Mouse (Mus musculus) spleen, postnatal 14 days (tissue): ENCODE results near the gene Cnot2.

Source experiments
- DNase-seq, 2 experiments: peaks; one replicate each; pipeline ENCODE4 v3.0.0; 2021 to 2022; ENCODE audit warnings: low spot score in 2 of 2

Cnot2 gene

DNA sequence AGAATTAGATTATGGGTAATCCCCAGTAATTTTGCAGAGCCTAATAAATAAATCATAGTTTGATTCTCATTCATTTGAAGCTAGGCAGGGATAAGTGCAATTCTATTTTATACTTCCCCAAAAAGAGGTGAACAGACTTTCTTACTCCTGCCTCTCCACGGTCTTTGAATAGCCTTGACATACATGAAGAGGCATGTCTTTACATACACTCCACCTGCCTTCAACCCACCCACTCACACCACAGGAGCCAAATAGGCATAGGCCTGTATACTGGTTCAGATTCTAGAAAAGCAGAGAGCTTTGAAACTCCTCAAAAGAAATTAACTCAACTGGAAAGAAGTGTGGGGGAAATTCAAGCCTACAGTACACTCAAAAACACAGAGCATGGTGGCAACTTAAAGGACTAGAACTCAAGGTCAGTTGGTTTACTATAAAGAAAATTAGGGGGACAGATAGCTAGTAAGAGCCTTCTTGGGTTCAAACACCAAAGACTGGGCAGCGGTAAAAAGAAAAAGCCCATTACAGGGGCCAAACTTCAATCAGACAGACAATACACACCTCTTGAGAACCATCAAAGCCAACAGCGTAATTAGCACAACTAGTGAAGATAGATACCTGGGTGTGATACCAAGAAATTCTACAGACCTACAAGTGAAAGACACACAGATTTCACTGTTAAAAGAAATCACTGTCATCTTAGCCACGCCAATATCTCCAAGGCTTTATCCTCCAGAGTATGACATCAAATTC is 18.4 kb downstream of the Cnot2 start:
- no peak for DNase-seq

DNA sequence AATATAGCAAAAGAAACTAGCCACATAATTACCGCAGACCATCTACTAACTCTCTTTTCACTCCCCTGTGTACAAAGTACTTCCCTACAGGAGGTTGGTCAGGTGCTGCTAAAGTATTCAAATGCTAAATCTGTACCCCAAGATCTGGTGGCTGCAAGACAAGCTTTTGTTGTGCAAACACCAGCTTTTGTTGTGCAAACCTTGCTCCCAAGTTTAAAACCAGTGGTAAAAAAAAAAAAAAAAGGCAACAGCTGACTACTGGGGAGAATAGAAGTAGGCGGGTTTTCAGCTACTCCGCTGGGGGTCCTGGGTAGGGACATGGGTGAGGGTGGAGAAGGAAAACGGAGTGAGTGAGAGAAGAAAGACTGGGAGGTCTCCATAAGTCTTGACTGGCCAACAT is 19.1 kb downstream of the Cnot2 start:
- DNase-seq, result no peak

DNA sequence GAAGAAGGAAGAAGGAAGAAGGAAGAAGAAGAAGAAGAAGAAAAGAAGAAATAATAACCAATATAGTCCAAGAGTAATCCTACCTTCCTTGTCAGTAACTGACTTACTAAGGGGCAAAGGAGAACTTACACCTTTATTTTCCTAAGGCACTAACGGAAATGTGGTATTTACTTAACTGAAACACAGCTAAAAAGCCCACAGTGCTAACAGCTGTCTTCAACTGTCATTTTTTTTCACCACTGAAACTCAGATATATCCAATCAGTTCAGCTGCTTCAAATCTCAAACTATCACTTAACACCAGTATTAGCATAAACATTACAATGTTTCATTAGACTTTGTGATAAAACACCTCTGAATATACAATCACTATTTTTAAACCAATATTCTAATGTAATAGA is 22.1 kb downstream of the Cnot2 start:
- DNase-seq, result no peak

DNA sequence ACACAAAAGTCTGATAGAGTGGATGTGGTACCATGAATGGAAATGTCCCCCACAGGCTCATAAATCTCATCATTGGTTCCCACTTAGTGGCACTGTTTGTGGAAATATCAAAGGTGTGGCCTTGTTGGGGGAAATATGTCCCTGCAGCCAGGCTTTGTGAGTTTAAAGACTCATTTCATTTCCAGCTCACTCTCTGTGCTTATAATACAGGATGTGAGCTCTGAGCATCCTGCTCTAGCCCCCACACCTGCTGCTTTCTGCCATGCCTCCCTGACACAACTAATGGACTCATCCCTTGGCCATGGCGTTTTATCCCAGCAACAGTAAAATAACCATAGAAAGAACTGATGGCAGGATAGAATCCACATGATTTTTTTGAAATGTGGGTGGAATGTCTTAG is 24.1 kb downstream of the Cnot2 start:
- DNase-seq, result no peak

DNA sequence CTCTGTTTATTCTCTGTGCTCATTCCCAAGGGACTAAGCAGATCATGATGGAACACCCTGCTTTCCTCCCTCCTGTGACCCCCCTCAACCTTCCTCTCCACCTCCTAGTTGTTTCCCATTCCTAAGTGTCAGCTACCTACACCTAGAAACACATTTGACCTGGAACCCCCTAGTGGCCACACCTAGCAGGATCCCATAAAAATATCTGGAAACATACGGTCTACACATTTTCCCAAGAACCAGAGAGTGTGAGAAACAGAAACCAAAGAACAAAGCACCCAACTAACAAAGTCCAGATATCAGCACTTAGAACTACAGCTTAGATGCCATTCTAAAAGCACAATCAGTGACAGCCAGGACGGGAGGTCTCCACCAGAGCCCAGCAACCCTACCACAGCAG is 26.9 kb downstream of the Cnot2 start:
- DNase-seq, result no peak

DNA sequence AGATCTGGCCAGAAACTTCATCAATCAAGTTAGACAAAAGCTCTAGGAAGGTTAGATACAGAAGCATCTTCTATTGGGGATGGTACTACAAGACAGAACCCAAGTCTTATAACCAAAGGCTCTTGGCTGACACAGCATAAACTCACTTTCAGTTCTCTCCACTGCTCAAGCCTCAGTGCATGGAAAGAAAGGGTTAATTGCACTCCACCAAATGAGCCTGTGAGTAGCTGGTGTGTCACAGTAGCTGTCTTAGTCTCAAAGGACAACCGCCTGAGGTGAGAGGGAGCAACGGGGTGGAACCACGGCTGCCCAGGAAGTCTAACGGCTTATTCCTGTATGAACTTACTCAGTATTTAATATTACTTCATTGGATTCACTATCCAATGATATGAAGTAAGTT is 33.4 kb downstream of the Cnot2 start:
- no peak for DNase-seq

DNA sequence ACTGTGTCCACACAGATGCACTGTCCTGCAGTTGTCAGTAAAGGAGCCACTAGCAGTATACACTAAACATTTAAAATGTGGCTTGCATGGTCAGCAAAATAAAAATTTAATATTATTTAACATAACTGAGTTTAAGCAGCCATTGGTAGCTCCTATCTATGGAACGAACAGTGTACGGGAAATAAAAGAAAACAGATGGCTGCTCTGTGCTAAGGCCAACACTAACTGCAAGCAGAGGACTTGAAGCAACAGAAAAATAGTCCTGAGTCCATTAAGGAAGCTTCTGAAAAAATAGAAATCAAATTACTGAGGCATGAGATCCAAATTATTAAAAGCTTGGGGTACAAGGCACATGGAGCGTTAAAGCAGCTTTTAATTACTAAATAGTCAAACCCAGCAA is 35.1 kb downstream of the Cnot2 start:
- no peak for DNase-seq

DNA sequence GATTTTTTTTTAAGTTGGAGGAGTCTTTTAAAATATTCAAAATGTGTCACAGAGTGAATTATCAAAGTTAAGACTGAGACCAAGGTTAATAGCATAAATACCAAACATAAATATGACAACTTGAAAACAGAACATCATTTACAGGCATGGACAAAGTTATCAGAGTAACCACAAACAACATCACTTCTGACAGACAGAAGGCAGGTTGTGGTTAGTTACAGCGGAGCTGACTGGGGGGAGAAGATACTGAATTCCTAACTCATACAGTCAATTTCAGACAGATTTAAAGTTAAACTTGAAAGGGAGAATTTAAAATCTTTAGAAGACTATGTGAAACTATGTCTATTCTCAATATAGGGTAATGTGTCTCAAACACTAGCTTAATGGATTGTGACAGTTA is 38.2 kb downstream of the Cnot2 start:
- no peak for DNase-seq

DNA sequence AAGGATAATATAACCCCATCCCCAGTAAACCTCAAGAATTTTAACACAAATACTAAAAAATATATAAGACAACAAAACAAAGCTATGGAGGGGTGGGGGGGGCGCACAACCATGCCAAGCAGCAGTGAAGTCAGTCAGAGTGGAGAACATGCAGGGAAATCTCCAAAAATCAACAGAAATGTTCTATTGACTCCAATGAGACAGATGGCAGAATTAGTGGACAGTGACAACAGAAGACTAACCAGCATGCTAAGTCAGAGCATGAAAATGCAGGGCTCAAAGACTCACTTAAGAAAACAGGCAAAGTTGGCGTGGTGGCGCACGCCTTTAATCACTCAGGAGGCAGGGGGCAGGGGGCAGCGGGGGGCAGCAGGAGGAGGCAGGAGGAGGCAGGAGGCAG is 40.6 kb downstream of the Cnot2 start:
- no peak for DNase-seq

DNA sequence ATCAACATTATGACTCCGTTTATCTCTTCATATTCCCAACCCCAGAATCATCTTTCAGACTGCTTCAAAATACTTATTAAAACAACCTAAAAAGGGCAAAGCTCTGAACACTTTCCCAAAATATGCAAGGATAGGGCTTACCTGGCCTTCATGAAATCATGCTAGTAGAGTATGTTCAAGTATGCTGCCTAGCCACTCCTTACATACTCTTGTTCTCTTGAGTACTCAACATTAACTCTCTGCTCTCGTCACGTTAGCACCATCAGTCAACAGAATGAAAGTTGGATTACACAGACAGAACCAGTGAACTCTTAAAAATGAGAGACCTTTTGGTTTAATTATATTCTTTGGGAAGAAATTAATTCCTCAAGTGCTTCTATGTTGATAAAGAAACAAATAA is 43.8 kb downstream of the Cnot2 start:
- no peak for DNase-seq

DNA sequence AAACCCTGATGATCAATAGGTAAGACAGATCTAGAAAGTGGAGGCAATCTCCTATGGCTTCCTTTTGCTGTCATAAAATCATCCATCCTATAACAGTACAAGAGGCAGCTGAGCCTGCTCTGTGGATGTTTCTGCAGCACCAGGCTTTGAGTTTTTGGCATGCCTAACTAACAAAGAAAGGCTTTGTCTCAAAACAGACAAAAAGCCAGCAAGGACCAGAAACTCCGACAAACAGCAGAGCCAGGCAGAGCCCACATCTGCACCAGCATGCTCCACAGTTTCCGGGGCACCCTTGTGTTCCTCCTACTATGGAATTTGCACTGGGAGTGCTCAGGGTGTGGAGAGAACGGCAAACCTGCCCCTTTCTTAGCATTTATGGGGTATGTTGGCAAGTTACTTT is 47.0 kb downstream of the Cnot2 start:
- no peak for DNase-seq

DNA sequence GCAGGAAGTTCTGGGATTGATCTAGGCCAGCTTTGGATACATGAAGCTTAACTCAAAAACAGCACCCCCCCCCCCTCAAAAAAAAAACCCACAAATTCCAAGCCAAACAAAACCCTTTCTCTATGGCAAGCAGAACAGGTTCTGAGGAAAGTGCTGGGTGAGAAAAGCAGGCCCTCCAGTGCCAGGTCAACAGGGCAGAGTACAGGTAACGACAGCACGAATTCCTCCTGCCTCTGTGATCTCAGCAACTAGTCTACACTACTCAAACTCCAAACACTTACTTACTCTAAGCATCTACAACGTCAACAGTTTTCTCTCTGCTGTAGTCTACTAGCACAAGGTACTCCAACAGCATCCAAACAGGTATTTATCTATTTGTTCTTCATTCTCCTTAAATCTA is 48.8 kb downstream of the Cnot2 start:
- DNase-seq, result no peak

DNA sequence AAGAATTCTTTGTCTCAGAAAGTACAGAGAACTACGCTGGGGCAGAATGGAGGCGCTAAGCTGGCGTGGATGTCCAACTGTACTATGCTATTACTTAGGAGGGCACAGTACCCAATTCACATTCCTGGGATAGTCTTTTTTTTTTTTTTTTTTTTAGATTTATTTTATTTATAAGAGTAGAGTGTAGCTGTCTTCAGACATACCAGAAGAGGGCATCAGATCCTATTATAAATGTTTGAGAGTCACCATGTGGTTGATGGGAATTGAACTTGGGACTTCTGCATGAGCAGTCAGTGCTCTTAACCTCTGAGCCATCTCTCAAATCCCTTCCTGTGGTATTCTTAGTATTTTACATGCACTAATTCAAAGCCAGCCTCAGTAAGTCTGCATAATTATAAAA is 50.2 kb downstream of the Cnot2 start:
- no peak for DNase-seq

DNA sequence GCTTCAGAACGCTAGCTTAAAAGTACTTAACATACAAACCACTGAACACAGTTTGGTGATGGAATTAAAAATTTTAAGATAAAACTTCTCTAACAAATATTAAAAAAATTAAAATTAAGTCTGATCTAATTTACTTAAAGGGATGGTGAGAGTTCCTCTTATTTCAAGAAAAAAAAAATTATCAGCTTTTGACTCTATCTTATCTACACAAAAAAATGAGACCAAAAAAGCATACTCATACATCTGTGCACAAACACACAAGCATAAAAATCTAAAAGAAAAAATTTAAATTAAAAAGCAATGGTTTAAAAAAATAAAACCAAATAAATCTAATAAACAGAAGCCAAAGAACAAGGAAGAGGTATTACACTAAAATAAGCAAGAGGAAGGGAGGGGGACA is 61.7 kb downstream of the Cnot2 start:
- no peak for DNase-seq

DNA sequence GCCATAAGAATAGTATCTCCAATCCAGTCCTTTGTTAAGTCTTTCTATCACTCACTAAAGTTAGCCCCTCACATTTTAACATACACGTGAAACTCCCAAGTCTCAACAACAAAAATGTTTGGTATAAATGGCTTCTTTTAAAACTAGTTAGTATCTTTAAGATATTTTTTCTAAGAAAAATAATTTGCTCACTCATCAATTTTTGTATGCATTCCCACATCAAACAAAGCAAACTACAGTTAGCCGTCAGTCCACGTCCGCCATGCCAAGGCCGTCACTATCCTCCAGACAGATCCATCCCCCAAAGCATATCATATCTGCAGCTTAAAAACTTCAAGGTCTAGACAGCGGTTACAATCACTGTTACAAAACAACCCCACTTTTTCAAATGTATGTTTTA is 65.7 kb downstream of the Cnot2 start:
- no peak for DNase-seq

DNA sequence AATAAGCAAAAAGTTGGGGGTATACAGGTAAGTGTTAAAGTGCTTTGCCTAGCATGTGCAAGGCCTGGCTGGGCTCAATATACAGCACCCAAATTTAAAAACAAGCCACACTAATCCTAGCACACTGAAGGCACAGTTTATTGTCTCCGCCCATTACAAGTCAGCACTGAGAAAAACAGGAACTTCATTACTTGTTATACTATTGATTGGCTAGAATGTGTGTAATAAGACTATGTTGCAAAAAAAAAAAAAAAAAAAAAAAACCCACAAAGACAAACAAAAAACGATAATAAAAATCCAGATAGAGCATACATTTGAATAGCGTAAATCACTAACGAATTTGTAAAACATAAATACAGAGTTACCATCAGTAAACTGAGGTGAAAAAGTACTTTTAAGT is 66.2 kb downstream of the Cnot2 start:
- DNase-seq, result no peak

DNA sequence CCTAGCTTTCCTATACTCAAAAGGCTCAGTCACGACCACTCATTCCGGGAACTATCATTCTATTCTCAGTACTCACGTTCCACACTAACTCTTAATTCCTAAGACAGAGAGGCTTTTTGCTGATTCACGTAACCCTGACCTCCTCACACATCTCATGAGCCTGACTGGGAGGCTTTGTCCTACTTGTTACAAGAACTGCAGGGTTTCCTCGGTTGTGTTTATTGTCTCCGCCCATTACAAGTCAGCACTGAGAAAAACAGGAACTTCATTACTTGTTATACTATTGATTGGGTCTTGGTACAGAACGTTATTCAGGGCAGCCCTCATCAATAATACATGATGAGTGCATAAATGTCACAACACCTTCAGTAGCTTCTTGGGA is 68.1 kb downstream of the Cnot2 start:
- no peak for DNase-seq

DNA sequence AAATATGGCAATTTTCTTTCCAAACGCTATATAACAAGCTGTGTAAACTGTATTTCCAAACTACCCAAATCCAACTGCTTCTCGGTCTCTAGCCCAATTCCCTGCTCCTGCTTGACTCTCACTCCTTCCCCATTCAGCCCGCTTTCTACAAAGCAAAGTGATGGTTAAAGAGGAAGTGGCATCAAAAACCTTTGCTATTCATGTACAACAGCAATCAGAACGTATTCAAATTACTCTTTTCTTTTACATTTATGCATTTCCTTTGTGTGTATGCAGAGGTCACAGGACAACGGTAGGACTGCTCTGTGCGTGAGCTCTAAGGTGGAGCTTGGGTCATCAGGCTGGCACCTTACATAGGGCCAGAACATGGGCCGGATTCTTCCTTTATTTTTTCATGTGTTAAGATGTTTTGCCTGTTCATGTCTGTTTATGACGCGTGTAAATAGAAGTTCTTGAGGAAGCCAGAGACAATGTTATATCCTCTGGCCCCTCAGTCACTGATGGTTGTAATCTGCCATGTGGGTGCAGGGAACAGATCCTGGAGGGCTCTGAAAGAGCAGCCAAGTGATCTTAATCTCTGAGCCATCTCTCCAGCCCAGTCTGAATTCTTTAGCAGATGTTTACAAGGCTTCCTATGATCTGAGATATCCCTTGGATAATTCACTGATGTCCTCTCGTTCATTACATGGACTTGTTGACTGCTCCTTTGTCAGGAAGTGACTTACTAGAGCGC is 68.6 kb downstream of the Cnot2 start:
- no peak for DNase-seq

DNA sequence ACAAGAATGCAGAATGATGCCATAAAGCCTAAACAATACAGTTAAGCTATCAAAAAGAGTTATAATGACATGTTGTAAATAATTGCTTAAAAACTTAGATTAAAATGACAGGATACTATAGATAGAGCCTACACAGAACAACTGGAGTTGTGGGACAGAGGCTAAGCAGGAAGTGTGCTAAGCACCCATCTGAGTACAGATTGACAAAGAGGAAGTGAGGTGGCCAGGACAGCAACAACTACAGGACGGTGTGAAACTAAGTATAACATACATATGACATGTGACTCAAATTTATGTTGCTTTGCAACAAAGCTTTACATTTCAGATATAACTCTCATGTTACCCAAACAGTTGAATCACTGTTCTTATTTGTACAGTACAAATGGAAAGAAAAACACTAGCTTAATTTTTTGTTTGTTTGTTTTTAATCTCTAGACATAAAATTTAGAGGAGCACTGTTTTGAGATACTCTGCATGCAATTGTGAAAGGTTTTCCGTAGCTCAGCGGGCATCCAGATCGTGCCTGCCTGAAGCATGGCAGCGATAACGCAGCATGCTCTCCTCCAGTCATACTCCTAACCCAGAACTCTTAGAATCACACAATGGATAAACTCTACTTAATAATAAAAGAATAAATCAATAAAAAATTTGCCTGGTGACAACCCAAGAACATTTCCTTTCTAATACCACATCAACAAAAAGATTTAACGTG is 75.9 kb downstream of the Cnot2 start:
- no peak for DNase-seq

DNA sequence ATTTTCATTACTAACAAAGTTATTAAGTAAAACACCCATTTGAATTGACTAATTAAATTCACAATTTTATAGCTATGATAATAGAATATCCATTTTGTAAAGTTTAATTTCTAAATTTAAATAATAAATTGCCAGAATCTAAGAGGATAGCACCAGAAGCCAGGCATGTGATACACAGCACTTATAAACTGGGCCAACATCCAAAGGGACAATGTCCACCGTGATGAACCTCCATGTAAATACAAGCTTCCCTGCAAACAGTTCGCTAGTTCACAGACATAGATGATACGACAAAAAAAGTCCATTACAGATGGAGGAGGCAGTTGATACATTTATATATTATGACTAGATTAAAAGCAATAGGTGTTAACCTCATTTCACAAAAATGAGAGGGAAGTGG is 88.5 kb downstream of the Cnot2 start:
- DNase-seq, result no peak

DNA sequence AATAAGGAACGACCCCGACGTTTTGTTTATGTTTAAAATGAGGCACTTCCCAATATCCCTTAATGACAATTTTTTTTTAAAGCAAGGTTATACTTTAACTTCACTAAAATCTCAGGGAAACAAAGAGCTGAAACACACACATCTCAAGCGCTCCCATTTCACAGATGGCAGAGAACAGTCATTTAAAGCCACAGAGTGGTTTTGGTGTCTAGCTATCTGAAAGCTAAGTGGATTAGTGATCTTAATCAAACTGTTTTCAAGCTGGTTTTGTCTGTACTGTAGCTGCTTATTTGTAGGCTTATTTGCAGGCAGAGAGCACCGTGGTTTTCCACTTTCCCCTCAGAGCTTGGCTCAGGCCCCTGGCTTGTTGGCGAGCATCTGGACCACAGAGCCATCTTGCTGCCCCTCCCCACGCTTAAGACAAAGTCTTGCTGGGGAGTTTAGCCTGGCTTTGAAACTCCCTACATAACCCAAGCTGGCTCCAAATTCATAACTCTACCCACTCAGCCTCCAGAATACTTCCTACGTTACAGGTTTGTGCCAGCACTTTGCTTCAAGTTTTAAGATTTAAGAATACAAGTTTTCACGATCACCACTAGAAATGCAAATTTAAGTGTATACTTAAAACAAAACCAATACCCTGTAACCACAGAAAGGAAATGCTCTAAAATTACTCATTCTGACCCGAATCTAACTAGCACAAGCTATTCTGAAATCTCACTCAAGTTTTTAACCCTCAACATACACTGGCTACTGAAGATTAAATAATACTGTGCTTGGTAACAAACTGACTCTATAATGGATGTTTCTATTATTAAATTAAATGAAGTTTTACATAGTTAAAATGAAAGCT is 94.2 kb downstream of the Cnot2 start:
- no peak for DNase-seq

DNA sequence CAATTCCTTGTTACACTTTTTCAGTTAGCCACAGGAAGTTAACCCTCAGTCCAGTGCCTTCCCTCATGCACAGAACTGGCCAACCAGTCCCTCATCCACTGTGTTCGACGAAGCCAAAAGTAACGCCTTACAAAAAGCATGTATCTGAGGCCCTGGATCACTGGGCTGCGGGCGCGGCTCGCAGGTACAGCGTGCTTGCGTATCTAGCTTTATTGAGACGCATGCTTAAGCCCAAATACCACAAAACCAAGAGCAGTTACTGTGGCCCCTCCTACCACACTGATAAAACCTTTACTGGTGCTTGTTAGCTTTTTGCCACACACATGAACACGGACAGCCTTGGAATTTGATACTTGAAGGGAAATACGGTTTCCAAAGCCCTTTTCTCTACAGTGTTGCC is 99.4 kb downstream of the Cnot2 start:
- DNase-seq, result no peak
